Mouse (Mus musculus) mouse embryonic stem cell (cell line): Measurements from ENCODE around the gene Rpl22l1.
"Not testable (repeated sequence)": the region's sequence is repeated elsewhere in the genome, so short reads cannot be mapped to it uniquely, and the experiment has no call there.

ENCODE experiments used
- in situ Hi-C, 2 experiments: fragments of 300-500 bp; cut with MboI; formaldehyde crosslinking; loops; 1 replicate in 1 of 2; 3 replicates in 1 of 2; pipeline ENCODE4 v1.14.3; 2019 to 2020; ENCODE audit warnings: low sequenced_read_pairs in 2 of 2, low pct_unique_long_range_greater_than_20kb in 1 of 2, mixed read lengths in 1 of 2; ENCODE audit not compliant: unreplicated experiment in 1 of 2

Rpl22l1 gene

GRCm38 (mm10) chr3:28827605-28828004 is 22.4 kb downstream of the Rpl22l1 start:
- in situ Hi-C loops: no loop called here

- in situ Hi-C loops: no loop called here
These were observed 24.2 kb downstream of the Rpl22l1 start for GRCm38 (mm10) chr3:28829454-28829853.

GRCm38 (mm10) chr3:28836796-28837371 is 31.6 kb downstream of the Rpl22l1 start:
- in situ Hi-C loops: no loop called here

GRCm38 (mm10) chr3:28841886-28842649 is 36.8 kb downstream of the Rpl22l1 start:
- in situ Hi-C loops: no loop called here

GRCm38 (mm10) chr3:28843231-28843630 is 38.0 kb downstream of the Rpl22l1 start:
- in situ Hi-C loops: no loop called here

- in situ Hi-C loops: no loop called here
These were observed 41.9 kb downstream of the Rpl22l1 start for GRCm38 (mm10) chr3:28847115-28847514.

GRCm38 (mm10) chr3:28852174-28852573 is 46.9 kb downstream of the Rpl22l1 start:
- in situ Hi-C loops: not testable (repeated sequence)
